Mouse (Mus musculus) neural tube, embryonic 12.5 days (tissue): ENCODE data around the gene Gdpd4. TPM values are rescaled to one million over a fixed set of nuclear protein-coding genes. Genes with fewer than 3 reads are reported as not detected.

Experiments used
- ATAC-seq: fragments of 200-750 bp; cut with Nextera tagmentation; 2 replicates; pipeline ENCODE4 v1.8.0; 2017; ENCODE audit warnings: low read depth, mild to moderate bottlenecking, moderate TSS enrichment, moderate library complexity; ENCODE audit not compliant: low FRiP score
- H3K27ac ChIP-seq: fragments of 300-500 bp; sonication (generic); 2 replicates; pipeline ENCODE4 v1.5.1; 2016
- H3K27me3 ChIP-seq: fragments of 300-500 bp; sonication (generic); replicated peaks from 2 replicates; pipeline ENCODE4 v1.6.1; 2016; ENCODE audit warnings: mild to moderate bottlenecking
- H3K36me3 ChIP-seq: fragments of 300-500 bp; sonication (generic); 2 replicates; pipeline ENCODE4 v1.6.1; 2016; ENCODE audit warnings: mild to moderate bottlenecking
- H3K4me1 ChIP-seq: fragments of 300-500 bp; sonication (generic); 2 replicates; pipeline ENCODE4 v1.6.1; 2016
- H3K4me2 ChIP-seq: fragments of 300-500 bp; sonication (generic); replicated peaks from 2 replicates; pipeline ENCODE4 v1.6.1; 2016; ENCODE audit warnings: mild to moderate bottlenecking
- H3K4me3 ChIP-seq: fragments of 300-500 bp; sonication (generic); 2 replicates; pipeline ENCODE4 v1.5.1; 2016
- H3K9ac ChIP-seq: fragments of 300-500 bp; sonication (generic); 2 replicates; pipeline ENCODE4 v1.6.1; 2016; ENCODE audit warnings: mild to moderate bottlenecking
- H3K9me3 ChIP-seq: fragments of 300-500 bp; sonication (generic); 2 replicates; pipeline ENCODE4 v1.6.1; 2016; ENCODE audit warnings: mild to moderate bottlenecking
- WGBS: fragments of 180-500 bp; shearing (Covaris S2); methylation state at CpG from one replicate; pipeline ENCODE4 v1.1.7; 2016; 5-methylcytosine and 5-hydroxymethylcytosine counted together
- polyA plus RNA-seq: library from polyadenylated mRNA; unstranded; fragments of >200 nt; fragmentation: Nextera tagmentation; extraction: Ambion mirVana; gene quantifications from 2 replicates; pipeline ENCODE4 v1.2.1, GENCODE M21; 2016

Gene Gdpd4
- polyA plus RNA-seq, 1 experiment from 2014 or later, result 0.13 TPM

DNA sequence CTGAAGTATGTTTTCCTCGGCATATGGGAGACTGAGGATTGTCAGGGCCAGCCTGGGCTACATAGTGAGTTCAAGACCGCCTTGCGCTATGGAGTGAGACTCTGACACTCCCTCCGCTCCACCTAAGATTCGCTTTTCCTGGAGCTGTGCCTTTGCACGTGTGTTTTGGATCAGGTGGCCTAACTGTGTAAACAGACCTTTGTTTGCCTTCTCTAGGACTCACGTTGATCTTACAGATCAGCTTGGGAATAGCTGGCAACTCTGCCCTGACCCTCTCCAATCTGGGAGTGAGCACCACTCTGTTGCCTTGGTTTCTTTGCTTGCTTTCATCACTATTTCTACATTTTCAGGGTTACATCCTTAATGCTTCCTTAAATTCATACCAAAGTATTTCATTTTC, 82.9 kb downstream of the Gdpd4 start:
- H3K9me3 ChIP-seq, result no peaks in the 10 kb centered on the region
- ATAC-seq, result no peak

GRCm38 (mm10) chr7:98048101-98048824, 128.5 kb downstream of the Gdpd4 start:
- no peak overlapping the region for H3K4me2 ChIP-seq
- no peak overlapping the region for H3K27ac ChIP-seq
- no peak for ATAC-seq
- H3K4me1 ChIP-seq, result no peaks in the 10 kb centered on the region
- no peaks in the 10 kb centered on the region for H3K27me3 ChIP-seq
- H3K9ac ChIP-seq, result no peak overlapping the region
- no peak overlapping the region for H3K4me3 ChIP-seq
- H3K9me3 ChIP-seq, result no peaks in the 10 kb centered on the region
- 87% methylated on average over 9 of the region's 9 CpGs for WGBS
- H3K36me3 ChIP-seq, result no peaks in the 10 kb centered on the region; the same call in 1 of the 2 replicates

More for the DNA sequence above, 82.9 kb downstream of the Gdpd4 start:
- WGBS, result 86% methylated on average over 7 of the region's 7 CpGs
- Histone ChIP-seq H3K4me1 (no peaks in the 10 kb centered on the region), H3K9ac (no peak overlapping the region), H3K4me2 (no peak overlapping the region), H3K4me3 (no peak overlapping the region), H3K36me3 (no peaks in the 10 kb centered on the region), H3K27ac (no peak overlapping the region), H3K27me3 (no peaks in the 10 kb centered on the region)

- WGBS, result 20% methylated on average over 8 of the region's 8 CpGs
- ATAC-seq, result no peak
- Histone ChIP-seq H3K27ac (no peak overlapping the region), H3K27me3 (no peaks in the 10 kb centered on the region), H3K9ac (no peak overlapping the region), H3K4me1 (no peaks in the 10 kb centered on the region), H3K4me2 (no peak overlapping the region), H3K9me3 (no peaks in the 10 kb centered on the region), H3K4me3 (no peak overlapping the region), H3K36me3 (no peaks in the 10 kb centered on the region; the same call in 1 of the 2 replicates)
These were observed 132.2 kb downstream of the Gdpd4 start for GRCm38 (mm10) chr7:98051980-98052379.

DNA sequence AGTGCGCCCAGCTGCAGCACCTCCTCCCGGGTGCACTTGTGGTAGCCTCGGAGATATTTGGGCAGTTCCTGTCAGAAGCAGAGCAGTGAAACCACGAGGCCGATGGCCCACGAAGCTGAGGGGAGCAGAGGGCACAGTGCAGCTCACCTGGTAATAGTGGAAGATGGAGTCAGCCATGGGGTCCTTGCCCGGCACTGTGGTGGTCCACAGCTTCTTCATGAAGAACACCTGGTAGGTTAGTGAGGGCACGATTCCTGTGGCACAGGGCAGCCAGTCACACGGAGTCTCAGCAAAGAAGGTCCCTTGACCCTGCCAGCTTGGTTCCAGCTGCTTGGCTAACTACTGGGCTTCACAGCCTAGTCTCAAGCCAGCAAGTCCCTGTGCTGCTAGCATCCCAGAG, 134.7 kb downstream of the Gdpd4 start:
- WGBS, result 90% methylated on average over 9 of the region's 9 CpGs
- ATAC-seq, result no peak
- Histone ChIP-seq H3K27ac (no peak overlapping the region), H3K9me3 (no peaks in the 10 kb centered on the region), H3K4me2 (no peak overlapping the region), H3K4me3 (no peak overlapping the region), H3K27me3 (no peaks in the 10 kb centered on the region), H3K36me3 (no peaks in the 10 kb centered on the region; the same call in 1 of the 2 replicates), H3K4me1 (no peaks in the 10 kb centered on the region), H3K9ac (no peak overlapping the region)

GRCm38 (mm10) chr7:98054942-98055341, 135.2 kb downstream of the Gdpd4 start:
- Histone ChIP-seq H3K27ac (no peak overlapping the region), H3K9me3 (no peaks in the 10 kb centered on the region), H3K36me3 (no peaks in the 10 kb centered on the region; the same call in 1 of the 2 replicates), H3K4me3 (no peak overlapping the region), H3K9ac (no peak overlapping the region), H3K4me1 (no peaks in the 10 kb centered on the region), H3K27me3 (no peaks in the 10 kb centered on the region), H3K4me2 (no peak overlapping the region)
- ATAC-seq, result no peak
- WGBS, result 86% methylated on average over 8 of the region's 8 CpGs

GRCm38 (mm10) chr7:98066229-98066628, 146.5 kb downstream of the Gdpd4 start:
- 87% methylated on average over 11 of the region's 11 CpGs for WGBS
- Histone ChIP-seq H3K4me2 (no peak overlapping the region), H3K36me3 (peaks cover 12% of the 10 kb centered on the region; the same call in 1 of the 2 replicates), H3K4me3 (no peak overlapping the region), H3K27me3 (no peaks in the 10 kb centered on the region), H3K9ac (no peak overlapping the region), H3K4me1 (no peaks in the 10 kb centered on the region), H3K9me3 (no peaks in the 10 kb centered on the region), H3K27ac (no peak overlapping the region)
- ATAC-seq, result no peak

DNA sequence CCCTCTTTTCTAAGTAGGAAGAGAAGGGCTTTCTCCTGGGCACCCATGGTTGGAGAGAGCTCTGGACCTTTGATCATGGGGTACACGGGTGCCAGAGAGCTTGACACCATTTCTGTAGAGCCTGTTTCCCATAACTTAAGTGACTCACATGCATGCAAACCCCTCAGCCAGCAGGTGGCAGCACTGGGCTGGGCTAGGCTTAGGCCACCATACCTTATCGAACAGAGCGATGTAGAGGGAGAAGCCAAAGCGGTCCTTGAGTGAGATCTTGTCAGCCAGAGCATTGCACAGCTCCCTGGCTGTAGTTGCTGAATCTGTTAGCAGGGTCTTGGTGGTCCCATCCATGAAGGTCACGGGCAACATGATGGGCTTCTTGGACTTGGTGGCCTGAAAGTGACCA, 151.9 kb downstream of the Gdpd4 start:
- Histone ChIP-seq H3K9me3 (no peaks in the 10 kb centered on the region), H3K36me3 (peaks cover 18% of the 10 kb centered on the region; the same call in 1 of the 2 replicates), H3K27me3 (no peaks in the 10 kb centered on the region), H3K4me2 (no peak overlapping the region), H3K27ac (no peak overlapping the region), H3K4me3 (no peak overlapping the region), H3K4me1 (no peaks in the 10 kb centered on the region), H3K9ac (no peak overlapping the region)
- WGBS, result 44% methylated on average over 5 of the region's 5 CpGs
- ATAC-seq, result peak; percentile 61

GRCm38 (mm10) chr7:98077453-98077852, 157.7 kb downstream of the Gdpd4 start:
- no peak overlapping the region for H3K4me3 ChIP-seq
- ATAC-seq, result no peak
- H3K4me2 ChIP-seq, result no peak overlapping the region
- WGBS, result 91% methylated on average over 11 of the region's 11 CpGs
- no peaks in the 10 kb centered on the region for H3K9me3 ChIP-seq
- H3K9ac ChIP-seq, result no peak overlapping the region
- peaks cover 17% of the 10 kb centered on the region; the same call in 1 of the 2 replicates for H3K36me3 ChIP-seq
- H3K27ac ChIP-seq, result no peak overlapping the region
- H3K27me3 ChIP-seq, result no peaks in the 10 kb centered on the region
- H3K4me1 ChIP-seq, result peaks cover 5% of the 10 kb centered on the region

- H3K9ac ChIP-seq, result 0 out of 2 replicates have a peak overlapping the region, but pooled peaks have one; percentile 17
- H3K4me3 ChIP-seq, result no peak overlapping the region
- peaks cover 24% of the 10 kb centered on the region for H3K4me1 ChIP-seq
- H3K4me2 ChIP-seq, result no peak overlapping the region
- no peaks in the 10 kb centered on the region for H3K27me3 ChIP-seq
- H3K9me3 ChIP-seq, result no peaks in the 10 kb centered on the region
- WGBS, result 13% methylated on average over 5 of the region's 5 CpGs
- peaks cover 3% of the 10 kb centered on the region; the same call in 1 of the 2 replicates for H3K36me3 ChIP-seq
- H3K27ac ChIP-seq, result no peak overlapping the region
- ATAC-seq, result peak; percentile 73
These were observed 162.6 kb downstream of the Gdpd4 start for GRCm38 (mm10) chr7:98082376-98082775.

DNA sequence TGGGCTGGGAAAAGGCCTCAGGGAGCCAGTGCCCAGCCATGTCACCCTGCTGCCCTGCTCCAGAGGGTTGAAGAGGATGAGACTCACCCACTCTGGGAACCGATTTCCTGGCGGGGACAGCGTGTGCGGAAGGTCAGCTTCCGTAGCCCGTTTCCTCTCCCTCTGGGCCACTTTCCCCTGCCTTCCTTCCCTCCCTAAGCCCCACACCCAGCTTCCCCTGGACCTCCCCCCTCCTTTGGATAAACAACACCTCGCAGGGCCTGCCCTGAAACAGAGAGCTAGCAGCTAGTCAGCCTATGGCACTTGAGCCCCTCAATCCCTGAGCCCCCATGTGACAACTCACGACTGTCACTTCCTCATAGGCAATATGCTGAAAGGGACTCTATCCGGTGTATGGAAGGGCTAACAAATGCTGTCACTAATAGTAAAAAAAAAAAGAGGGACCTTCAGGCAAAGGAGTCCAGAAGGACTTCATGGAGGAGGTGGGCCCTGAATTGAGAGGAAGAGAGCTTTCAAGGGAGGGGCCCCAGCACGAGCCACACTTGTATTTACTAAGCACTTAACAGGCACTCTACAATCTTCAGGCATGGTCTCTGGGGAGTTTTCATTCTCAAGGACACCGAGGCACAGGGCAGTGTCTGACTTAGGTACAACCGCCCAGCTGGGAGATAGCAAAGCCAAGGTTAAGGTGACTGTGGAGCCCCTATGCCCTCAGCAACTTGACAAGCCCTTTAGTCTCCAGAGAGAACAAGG, 165.0 kb downstream of the Gdpd4 start:
- no peak for ATAC-seq
- peaks cover 24% of the 10 kb centered on the region for H3K4me1 ChIP-seq

DNA sequence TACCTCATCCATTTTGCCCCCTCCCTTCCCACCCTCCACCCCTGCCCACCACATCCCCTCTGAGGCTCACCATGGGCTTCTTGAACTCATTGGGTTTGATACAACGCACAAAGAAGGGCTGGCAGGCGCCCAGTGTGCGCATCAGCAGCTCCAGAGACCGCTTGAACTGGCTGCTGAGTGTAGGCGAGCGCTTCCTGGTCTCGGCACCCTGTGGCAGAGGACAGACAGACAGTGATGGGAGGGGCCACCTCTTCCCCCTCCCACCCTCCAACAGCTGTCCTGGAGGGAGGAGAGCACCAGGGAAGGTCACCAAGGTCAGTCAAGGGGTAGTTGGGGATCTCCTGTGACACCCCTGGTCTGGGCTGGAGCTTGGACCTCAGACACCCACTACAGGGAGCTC, 165.6 kb downstream of the Gdpd4 start:
- H3K4me2 ChIP-seq, result no peak overlapping the region
- no peaks in the 10 kb centered on the region for H3K9me3 ChIP-seq
- H3K36me3 ChIP-seq, result no peaks in the 10 kb centered on the region; the same call in 1 of the 2 replicates
- 85% methylated on average over 7 of the region's 7 CpGs for WGBS
- no peak overlapping the region for H3K4me3 ChIP-seq
- H3K4me1 ChIP-seq, result peaks cover 24% of the 10 kb centered on the region
- H3K9ac ChIP-seq, result no peak overlapping the region
- ATAC-seq, result no peak
- H3K27me3 ChIP-seq, result no peaks in the 10 kb centered on the region
- no peak overlapping the region for H3K27ac ChIP-seq

More for the DNA sequence above, 165.0 kb downstream of the Gdpd4 start:
- Histone ChIP-seq H3K36me3 (no peaks in the 10 kb centered on the region; the same call in 1 of the 2 replicates), H3K27me3 (no peaks in the 10 kb centered on the region), H3K4me3 (no peak overlapping the region), H3K27ac (no peak overlapping the region), H3K9me3 (no peaks in the 10 kb centered on the region), H3K4me2 (no peak overlapping the region), H3K9ac (0 out of 2 replicates have a peak overlapping the region, but pooled peaks have one; percentile 13)
- 67% methylated on average over 12 of the region's 12 CpGs for WGBS

GRCm38 (mm10) chr7:98086346-98086745, 166.6 kb downstream of the Gdpd4 start:
- H3K4me1 ChIP-seq, result peaks cover 24% of the 10 kb centered on the region
- WGBS, result 57% methylated on average over 2 of the region's 2 CpGs
- H3K9ac ChIP-seq, result no peak overlapping the region
- no peaks in the 10 kb centered on the region for H3K27me3 ChIP-seq
- no peaks in the 10 kb centered on the region for H3K9me3 ChIP-seq
- H3K27ac ChIP-seq, result no peak overlapping the region
- no peak for ATAC-seq
- H3K36me3 ChIP-seq, result no peaks in the 10 kb centered on the region
- no peak overlapping the region for H3K4me2 ChIP-seq
- no peak overlapping the region for H3K4me3 ChIP-seq
